Mouse (Mus musculus) adrenal gland, adult 18-20 months (tissue): Measurements from ENCODE around the gene Hist1h2bm. TPM values are rescaled to one million over a fixed set of nuclear protein-coding genes. Genes with fewer than 3 reads are reported as not detected.
A peak's percentile ranks its signal among the peaks of the same experiment; 100 is the strongest.
"Not testable (repeated sequence)": the region's sequence is repeated elsewhere in the genome, so short reads cannot be mapped to it uniquely, and the experiment has no call there.

Experiments used
- DNase-seq, 2 experiments: peaks; one replicate each; pipeline ENCODE4 v3.0.0; 2021 to 2022; ENCODE audit warnings: low spot score in 2 of 2
- total RNA-seq, 2 experiments: library from RNA; stranded (reverse); gene quantifications; 1 replicate in 1 of 2; 2 replicates in 1 of 2; pipeline ENCODE4 v1.2.3; 2021

Gene Hist1h2bm
- total RNA-seq, 2 experiments from 2014 or later, result 5.2 to 5.8 TPM

GRCm38 (mm10) chr13:21727948-21728572, 6.2 kb downstream of the Hist1h2bm start:
- no peak for DNase-seq

- no peak for DNase-seq
These were observed 7.7 kb downstream of the Hist1h2bm start for GRCm38 (mm10) chr13:21729544-21729943.

- no peak for DNase-seq
These were observed 11.6 kb downstream of the Hist1h2bm start for GRCm38 (mm10) chr13:21733466-21733865.

GRCm38 (mm10) chr13:21734010-21734905, 12.4 kb downstream of the Hist1h2bm start:
- DNase-seq, result peak; percentile 50 to 67

- DNase-seq, result peak; percentile 48 to 49
These were observed 13.3 kb downstream of the Hist1h2bm start, which contains the start of gene Hist1h4j for GRCm38 (mm10) chr13:21734906-21735767. Gene Hist1h4j, plus strand, starts transcription at chr13:21735064.

GRCm38 (mm10) chr13:21745006-21745405, 23.2 kb downstream of the Hist1h2bm start:
- no peak for DNase-seq

- no peak for DNase-seq
These were observed 27.7 kb downstream of the Hist1h2bm start for GRCm38 (mm10) chr13:21749387-21750158.

- peak; percentile 69 to 76 for DNase-seq
These were observed 28.5 kb downstream of the Hist1h2bm start, which contains the start of gene Hist1h4k for GRCm38 (mm10) chr13:21750159-21751017. Gene Hist1h4k, minus strand, starts transcription at chr13:21750505.

GRCm38 (mm10) chr13:21751417-21751816, 29.6 kb downstream of the Hist1h2bm start:
- no peak for DNase-seq

- DNase-seq, result no peak
These were observed 30.0 kb downstream of the Hist1h2bm start for GRCm38 (mm10) chr13:21751827-21752226.

- no peak for DNase-seq
These were observed 30.5 kb downstream of the Hist1h2bm start for GRCm38 (mm10) chr13:21752356-21752755.

GRCm38 (mm10) chr13:21753051-21753523, 31.2 kb downstream of the Hist1h2bm start:
- DNase-seq, result no peak

- peak; percentile 26 to 54 for DNase-seq
These were observed 31.9 kb downstream of the Hist1h2bm start, which contains the start of the genes Hist1h2ak and Hist1h2bn for GRCm38 (mm10) chr13:21753524-21754285. Gene Hist1h2ak, minus strand, starts transcription at chr13:21753827. Gene Hist1h2bn, plus strand, starts transcription at chr13:21754123.

GRCm38 (mm10) chr13:21754294-21755001, 32.6 kb downstream of the Hist1h2bm start:
- not testable (repeated sequence) for DNase-seq

GRCm38 (mm10) chr13:21755707-21756106, 33.9 kb downstream of the Hist1h2bm start:
- no peak for DNase-seq
